Mouse (Mus musculus): Measurements from ENCODE around the gene Ppp4r3a. TPM values are rescaled to one million over a fixed set of nuclear protein-coding genes. Genes with fewer than 3 reads are reported as not detected.

Ppp4r3a gene
- total RNA-seq, 2 experiments from 2014 or later = 134 to 202 TPM

DNA sequence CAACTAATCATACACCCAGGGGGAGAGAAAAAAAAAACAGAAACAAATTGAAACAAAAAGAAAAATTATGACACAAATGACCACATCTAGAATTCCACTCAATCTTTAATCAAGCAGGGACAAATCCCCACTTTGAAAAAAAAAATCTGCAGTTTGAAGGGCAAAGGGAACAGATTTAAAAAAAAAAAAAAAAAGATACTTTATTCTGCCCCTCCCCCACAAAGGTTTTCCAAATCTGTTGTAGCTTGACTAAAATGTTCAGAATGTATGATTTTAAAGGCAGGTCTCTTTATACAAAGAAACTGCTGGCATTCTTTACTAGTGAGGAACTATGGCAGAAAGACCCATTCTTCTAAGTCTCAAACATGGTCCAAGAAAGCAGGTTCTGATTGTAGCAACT is 43.5 kb downstream of the Ppp4r3a start:
- no peak for ATAC-seq (replicated peaks; ENCODE audit: low FRiP score, poor library complexity, severe bottlenecking)

DNA sequence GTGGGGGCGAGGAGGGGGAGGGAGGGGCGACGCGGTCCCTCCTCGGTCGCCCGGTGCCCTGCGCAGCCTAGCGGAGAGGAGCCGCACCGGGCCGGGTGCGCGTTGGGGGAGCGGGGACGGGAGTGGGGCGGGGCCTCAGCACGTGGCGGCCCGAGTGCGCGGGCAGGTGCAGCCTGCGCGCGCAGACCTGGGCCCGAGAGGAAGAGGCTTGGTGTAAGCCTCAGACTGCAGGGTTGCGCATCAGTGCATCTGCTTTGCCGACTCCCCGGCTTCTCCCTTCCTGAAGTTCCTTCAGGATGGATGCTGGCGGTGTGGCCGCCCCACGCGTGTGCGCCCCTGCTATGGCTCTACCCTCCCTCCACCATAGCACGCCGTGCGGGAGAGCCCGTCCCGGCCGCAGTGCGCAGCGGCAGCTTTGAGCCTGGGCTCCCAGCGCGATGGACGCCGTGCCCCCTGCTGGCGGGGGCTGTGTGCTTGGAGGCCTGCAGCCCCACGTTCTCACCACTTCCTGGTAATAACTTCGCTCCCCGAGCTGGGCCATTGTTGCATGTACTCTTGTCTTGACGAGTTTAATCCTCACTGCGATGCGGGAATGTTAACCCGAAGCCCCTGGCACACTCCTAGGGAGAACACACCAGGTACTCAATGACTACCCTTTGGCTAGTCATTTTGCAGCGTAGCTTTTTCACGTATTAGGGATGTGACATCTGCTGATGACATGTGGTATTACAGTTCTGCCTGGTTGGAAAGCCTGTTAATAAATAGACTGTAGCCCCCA is 54.4 kb downstream of the Ppp4r3a start, which contains the start of gene Ccdc88c:
Gene Ccdc88c, minus strand, starts transcription at position 103 of the 778 bp plus-strand sequence.
- ATAC-seq (replicated peaks; ENCODE audit: low FRiP score, poor library complexity, severe bottlenecking) = peak; percentile 78

DNA sequence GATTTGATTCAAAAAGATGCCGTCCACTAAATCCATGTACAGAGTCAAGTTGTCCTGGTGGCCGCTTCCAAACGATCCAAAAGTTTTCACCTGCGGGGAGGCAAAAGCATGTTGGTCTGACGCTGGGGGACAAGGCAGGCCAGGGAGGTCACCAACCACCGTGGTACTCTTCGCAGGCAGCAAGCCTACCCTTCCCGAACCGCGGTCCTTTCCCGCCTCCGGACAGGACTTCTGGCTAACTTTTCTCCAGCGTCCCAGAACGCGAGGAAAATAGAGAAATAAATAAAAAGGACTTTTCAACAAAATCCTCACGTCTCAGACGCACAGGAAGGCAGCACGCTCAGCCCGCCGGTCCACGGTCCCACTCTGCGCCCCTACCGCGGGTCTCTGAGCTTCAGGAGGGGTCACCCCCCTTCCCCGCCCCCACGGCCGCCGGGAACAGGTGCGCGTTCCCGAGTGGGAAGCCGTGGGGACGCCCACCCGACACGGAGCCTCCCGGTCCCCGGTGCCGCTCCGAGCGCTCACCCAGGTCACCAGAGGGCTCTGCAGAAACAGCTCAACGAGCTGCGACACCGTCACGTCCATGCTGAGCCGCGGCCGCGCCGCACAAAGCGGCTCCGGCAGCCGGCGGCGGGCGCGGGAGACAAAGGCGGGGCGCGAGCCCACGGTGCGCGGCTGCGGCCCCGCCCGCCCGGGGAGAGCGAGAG is 55.1 kb downstream of the Ppp4r3a start:
- ATAC-seq (replicated peaks; ENCODE audit: low FRiP score, poor library complexity, severe bottlenecking) = no peak

DNA sequence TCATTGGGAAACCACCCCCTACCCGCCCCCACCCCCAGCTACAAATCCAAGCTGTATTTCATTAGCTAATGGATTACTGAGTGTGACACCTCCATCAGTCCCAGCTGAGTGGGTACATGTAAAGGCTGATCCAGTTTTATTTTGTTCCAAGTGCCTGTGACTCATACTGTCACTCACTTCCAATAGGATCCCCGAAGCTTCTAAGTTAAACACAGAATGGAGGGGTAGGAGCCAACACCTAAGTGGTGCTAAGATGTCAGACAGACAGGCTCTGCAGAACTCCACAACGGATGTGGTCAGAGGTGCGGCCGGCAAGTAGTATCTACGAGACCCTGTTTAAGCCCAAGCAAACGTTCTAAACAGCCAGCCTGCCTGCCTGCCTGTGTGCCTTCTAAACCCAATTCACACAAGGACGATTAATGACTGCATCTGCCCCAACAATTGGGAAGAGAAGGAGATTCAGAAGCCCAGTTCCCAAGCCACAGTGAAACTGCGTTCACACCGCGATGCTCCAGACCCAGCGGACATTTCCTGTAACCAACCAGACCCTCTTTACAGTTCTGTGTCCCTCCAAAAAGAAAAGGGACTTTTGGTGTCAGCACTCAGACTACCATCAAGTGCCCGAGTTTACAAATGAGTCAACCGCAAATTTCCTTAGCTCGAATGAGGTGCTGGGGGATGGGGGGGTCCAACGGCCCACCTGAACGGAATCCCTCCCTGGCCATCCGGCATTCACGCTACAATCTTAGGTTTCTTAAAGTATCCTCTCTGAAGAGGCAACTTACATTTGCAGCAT is 55.9 kb downstream of the Ppp4r3a start:
- ATAC-seq (replicated peaks; ENCODE audit: low FRiP score, poor library complexity, severe bottlenecking) = no peak

DNA sequence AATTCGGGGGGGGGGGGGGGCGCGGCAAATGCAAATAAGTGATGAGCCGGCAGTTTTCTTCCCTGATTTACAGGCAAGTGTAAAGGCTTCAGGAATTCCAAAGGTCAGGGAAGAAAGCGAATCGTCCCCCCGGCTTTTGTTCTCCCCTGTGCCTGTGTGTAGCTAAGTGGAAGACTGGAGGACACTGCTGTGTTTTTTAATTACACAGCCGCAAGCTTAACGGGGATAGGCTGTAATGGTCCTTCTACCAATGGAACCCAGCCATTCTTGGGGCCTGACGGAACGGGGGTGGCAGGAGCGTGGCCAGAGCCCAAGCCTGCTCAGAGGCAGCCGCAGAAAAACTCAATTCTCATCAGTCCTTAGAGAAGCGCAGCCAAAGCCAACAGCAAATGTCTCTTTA is 56.6 kb downstream of the Ppp4r3a start:
- ATAC-seq (replicated peaks; ENCODE audit: low FRiP score, poor library complexity, severe bottlenecking) = no peak

DNA sequence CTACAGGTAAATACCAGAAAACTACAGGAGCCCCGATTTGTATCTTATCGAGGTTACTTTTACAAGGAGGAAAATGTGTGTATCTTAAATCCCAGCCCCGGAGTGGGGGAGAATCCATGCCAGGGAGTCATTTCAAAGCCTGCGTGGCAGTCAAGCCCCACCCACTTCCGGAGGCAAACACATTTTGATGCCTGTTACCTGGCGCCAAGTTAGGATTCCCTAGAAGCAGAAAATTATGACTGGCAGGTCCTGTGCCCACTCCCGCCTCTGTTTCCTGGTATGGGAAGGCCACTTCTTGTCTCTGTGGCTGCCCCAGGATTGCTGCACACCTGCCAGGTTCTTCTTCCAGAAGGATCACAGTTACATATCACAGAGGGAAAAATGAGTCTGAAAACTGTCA is 57.0 kb downstream of the Ppp4r3a start:
- ATAC-seq (replicated peaks; ENCODE audit: low FRiP score, poor library complexity, severe bottlenecking) = no peak

DNA sequence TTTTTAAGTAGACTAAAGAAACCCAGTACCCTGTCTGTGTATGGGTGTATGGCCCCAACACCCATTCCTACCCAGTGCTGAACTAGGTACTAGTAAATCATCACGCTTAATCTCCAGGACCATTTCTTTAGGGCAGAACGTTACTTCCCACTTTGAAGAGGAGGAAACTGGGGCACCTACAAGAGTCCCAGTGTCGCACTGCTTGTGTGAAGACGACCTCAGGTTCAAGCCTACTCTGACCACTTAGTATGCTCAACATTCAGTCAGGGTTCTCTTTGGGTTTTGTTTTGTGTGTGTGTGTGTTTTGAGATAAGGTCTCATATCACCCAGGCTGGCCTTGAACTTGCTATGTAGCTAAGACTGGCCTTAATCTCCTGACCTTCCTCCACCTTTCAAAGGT is 57.5 kb downstream of the Ppp4r3a start:
- no peak for ATAC-seq (replicated peaks; ENCODE audit: low FRiP score, poor library complexity, severe bottlenecking)

DNA sequence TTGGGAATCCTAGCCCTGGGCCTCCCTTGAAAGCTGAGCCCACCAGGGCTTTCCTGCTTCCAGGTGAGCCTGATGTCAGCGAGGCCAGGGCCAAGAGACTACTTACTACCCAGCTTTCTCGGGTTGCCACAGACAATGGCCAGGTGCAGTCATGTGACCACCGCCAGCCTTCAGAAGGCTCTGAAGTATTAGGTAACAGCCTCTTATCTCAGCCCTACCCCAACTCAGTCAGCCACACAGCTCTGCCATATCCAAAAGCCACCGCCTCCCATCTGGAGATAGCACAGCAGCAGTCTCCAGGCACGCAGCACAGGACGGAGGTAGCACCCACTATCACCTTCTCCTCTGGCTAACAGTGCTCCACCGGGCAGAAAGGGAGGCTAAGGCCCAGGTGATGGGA is 58.1 kb downstream of the Ppp4r3a start:
- peak; percentile 66 for ATAC-seq (replicated peaks; ENCODE audit: low FRiP score, poor library complexity, severe bottlenecking)

DNA sequence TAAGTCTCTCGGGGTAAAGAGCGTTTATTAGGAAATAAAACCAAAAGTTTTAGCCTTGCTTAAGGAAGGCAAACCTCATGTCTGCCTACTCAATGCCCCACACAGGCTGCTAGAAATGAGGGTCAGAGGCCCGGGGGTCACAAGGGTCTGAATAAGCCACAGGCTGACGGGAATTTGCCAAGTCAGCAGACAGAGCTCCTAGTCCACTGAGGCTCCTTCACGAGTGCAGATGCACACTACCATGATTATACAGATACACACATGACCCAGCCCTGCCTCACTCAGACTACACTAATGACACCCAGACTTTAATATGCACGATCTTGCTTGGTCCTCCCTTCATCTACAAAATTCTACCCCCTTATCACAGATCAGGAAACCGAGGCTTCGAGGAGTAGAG is 58.7 kb downstream of the Ppp4r3a start:
- no peak for ATAC-seq (replicated peaks; ENCODE audit: low FRiP score, poor library complexity, severe bottlenecking)

DNA sequence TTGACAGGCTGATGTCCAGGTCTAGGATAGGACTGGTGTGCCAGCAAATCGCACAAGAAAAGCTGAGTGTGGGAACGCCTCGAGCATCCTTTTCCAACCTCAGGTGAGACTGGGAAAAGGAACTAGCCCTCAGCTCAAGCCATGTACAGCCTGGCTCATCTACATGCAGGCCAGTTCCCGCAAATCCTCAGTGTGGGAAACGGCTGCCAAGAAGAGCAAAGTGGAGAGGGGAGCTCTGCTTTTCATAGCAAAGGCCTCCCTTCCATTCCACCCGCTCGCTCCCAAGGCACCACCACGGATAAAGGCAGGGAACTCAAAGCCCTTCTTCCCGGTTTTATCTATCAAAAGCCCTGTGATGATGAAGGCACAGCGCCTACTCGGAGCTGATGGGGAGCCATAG is 60.4 kb downstream of the Ppp4r3a start:
- no peak for ATAC-seq (replicated peaks; ENCODE audit: low FRiP score, poor library complexity, severe bottlenecking)

DNA sequence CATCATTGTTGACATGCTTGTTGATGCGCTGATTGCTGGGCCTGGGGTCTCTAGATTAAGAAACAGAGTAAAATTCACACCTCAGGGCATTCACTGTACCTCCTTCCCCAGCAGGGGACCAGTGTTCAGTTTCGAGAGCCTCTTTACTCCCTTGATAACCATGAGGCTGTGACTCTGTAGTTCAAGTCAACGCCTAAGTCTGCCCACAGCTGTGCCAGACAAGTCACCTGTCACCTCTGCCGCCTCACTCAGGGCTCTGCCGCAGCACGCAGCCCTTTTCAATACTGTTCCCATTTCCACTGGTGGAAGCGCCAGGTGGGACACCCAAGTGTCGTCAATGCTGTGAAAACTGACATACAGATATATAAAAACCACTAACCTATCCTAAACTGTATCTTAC is 61.1 kb downstream of the Ppp4r3a start:
- no peak for ATAC-seq (replicated peaks; ENCODE audit: low FRiP score, poor library complexity, severe bottlenecking)

DNA sequence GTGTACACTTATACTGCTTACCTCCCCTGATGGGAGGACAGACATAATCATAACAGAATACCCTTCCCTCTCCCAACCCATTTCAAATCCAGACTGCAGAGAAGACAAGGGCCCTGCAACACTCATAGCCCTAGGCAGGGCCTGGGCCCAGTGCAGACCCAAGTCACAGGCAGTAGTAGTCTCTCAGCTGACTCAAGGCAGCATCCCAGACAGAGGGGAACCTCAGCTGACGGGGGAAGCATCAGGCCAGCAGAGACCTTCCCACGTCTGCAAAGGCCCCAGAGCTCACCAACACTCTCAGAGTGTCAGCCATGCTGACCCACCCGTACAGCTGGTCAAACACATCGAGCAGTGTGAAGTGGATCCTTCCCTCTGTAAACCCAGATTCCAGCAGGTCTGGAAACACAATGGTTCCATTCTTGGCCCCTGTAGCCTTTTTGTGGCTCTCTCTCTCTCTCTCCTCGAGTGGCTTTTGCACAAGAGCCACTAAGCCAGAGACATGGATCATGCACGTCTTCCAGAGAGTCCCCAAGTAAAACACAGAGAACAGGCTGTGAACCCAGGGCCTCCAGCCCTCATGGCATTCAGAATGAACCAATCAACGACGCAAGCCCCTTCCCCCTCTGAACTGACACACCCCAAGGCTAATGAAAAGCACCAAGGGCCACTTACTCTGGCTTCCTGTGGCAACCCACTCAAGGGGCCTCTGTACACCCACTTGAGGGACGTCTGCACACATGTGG is 61.8 kb downstream of the Ppp4r3a start:
- no peak for ATAC-seq (replicated peaks; ENCODE audit: low FRiP score, poor library complexity, severe bottlenecking)

DNA sequence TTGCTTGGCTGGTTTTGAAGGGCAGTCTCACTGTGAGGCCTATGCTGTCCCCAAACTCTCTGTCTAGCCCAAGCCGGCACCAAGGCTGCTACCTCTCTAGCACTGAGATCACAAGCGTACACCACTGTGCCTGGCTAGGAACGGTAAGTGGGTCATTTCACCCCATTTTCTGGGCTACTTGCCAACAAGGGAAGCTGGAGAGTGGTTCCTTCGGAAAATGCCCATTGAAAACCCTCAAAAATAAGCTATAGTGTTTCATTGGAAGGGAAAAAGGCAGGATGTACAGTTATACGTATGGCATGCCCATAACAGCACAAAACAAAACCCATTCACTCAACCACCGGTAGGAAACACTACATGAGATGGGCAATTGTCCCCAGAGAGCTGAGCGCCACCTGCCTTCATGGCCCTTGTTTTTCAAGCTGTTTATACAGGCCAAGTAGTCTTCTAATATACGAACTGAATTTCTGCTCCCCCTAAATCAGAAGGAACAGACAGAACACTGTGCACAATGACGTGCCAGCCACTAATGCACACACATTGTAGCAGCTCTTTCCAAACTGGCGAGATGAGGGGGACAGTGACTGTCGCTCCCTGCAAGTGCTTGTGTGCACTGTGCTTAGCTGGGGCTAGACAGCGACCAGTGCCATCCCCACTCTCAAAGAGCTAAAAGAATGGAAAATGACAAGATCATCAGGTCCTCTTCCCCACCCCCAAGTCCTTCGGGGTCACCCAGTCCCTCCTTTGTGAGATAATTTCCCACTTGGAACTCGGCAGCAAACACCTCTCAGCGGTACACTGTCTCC is 63.1 kb downstream of the Ppp4r3a start:
- no peak for ATAC-seq (replicated peaks; ENCODE audit: low FRiP score, poor library complexity, severe bottlenecking)

DNA sequence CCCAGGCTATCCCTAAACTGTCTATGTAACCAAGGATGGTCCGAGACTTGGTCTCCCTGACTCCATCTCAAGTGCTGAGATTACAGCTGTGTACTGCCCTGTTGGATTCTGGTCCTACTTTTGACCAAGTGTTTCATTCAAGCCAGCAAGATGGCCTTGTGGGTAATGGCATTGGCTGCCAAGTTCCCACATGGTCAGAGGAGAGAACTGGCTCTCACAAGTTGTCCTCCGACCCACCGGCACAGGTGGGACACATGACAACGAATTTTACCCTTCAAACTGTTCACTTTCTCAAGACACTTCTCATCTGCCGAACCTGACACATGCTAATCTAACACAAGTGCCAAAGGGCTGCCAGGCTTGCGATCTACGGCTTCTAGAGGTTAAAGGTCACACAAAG is 64.1 kb downstream of the Ppp4r3a start:
- no peak for ATAC-seq (replicated peaks; ENCODE audit: low FRiP score, poor library complexity, severe bottlenecking)

DNA sequence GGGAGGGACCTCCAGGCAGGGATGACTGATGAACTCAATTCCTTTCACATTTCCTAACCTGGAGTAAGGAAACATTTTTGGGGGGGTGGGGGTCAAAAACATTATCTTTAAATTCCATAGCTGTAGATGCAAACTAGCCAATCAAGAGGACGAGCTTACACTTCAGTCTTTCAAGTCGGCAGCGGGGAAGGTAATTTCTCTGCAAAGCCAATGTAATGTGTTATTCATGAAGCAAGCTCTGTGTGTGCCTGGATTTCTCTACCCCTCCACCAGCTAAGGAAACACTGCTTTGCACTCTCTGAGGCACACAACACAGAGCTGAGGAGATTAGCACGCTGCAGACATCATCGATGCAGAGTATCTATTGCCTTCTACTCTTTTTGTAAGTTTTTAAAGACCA is 64.5 kb downstream of the Ppp4r3a start:
- ATAC-seq (replicated peaks; ENCODE audit: low FRiP score, poor library complexity, severe bottlenecking) = no peak

DNA sequence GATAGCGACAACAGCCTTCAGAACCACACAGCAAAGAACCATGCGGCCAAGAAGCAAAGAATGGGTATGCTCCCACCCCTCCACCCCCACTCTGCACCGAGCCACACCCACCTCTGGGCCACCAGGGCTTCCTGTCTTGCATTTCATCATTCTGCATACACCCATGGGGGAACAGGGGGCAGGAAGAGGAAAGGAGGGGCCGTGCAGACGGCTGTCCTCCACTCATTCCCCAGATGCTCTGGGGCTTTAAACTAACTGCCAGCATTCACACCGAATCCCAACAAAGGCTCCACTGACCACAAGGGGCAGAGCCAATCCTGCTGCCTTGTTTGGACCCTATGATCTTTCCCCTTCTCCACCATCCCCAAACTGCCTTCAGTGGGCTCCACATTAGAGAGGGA is 65.5 kb downstream of the Ppp4r3a start:
- no peak for ATAC-seq (replicated peaks; ENCODE audit: low FRiP score, poor library complexity, severe bottlenecking)

DNA sequence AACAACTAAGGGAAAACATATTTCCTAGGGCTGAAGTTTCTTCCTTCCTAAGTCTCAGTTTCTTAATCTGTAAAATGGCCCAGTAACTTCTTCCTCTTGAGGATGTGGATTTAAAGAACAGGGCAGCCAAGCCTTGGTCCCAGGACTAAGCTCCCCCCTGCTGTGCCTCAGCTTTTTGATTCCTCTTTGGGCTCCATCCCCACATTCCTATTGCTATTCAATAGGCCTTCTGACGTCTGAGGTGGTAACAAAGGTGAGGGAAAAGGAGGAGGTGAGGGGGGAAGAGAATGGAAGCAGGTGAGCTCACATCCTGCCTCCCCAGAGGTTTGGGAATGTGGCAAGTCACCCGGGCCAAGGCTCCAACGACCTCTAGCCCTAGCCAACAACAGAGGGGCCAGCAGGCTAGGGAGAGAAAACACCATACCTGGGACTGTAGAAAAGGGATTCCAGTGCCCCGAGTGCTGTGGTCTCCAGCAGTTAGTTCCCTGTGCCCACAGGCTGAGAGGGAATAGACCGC is 67.0 kb downstream of the Ppp4r3a start:
- no peak for ATAC-seq (replicated peaks; ENCODE audit: low FRiP score, poor library complexity, severe bottlenecking)

DNA sequence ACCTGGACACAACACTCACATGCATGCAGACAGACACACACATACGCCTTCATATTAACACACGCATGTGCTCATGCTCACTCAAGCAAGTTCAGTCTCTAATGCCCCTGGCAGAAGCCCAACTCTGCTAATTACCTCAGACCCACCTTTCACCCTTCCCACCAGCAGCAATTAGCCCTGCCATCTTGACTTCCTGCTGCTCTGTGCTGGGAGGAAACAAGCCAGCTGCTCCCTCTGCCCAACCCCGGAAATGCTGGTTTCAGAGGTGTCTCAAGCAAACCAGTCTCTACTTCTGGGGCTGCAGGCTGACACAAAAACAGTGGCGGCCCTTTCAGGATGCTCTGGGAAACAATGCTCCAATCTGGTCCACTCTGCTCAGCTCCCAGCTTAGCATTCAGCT is 67.6 kb downstream of the Ppp4r3a start:
- no peak for ATAC-seq (replicated peaks; ENCODE audit: low FRiP score, poor library complexity, severe bottlenecking)

DNA sequence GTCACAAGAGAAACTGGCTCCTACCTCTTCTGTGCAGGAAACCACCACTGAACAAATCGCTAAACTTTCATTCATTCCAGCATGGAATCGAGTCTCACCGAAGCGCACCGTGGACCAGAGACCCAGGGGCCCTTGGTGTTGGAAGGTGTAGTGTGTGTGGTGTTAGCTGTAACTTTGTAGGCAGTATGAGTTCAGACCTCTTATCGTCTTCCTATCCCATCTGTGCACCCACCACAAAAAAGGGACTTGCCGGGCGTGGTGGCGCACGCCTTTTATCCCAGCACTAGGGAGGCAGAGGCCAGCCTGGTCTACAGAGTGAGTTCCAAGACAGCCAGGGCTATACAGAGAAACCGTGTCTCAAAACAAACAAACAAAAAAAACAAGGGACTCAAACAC is 68.3 kb downstream of the Ppp4r3a start:
- no peak for ATAC-seq (replicated peaks; ENCODE audit: low FRiP score, poor library complexity, severe bottlenecking)
